ENCODE assay signal across 15 mouse cellular contexts in the genomic region with DNA sequence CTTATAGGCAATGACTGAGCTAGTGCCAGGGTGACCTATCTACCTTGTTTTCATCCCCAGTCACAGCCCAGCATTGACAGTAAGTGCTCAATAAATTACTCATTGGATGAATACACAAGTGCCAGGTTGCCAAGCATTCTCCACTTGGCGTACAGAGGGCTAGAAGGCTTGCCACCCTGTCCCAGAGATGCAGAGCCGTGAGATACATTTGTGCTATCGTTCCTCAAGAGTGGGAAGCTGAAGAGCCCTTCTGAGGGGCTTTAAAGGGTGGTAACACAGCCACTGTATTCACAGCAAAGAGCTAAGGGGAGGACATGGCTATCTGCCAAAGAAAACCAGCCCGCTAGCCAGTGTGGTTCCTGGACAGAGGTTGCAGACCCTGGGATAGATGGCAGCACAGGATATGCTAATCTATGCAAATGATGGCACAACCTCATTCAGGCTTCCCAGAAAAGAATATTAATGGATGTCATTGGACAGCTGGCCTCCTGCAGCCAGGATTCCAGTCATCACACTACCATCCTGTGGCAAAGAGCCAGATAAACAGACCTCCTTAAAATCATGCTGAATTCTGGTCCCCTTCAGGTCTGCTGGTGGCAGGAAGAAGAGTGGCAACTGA.
DNase-seq lines count a peak whose midpoint lies in the region; ATAC-seq lines count a peak whose summit lies in the region.
"Had no signal": no experiment of that assay in that cellular context is flagged by ENCODE, and none has a peak within 500 bp of the region (broad histone marks: within the 10 kb centered on the region; RNA-seq: fewer than 3 reads in every experiment).

No protein-coding gene starts in this region.

- peak; percentile 13 for DNase-seq in kidney, postnatal 14 days
- no peak for DNase-seq in hindbrain, embryonic 10.5 days (ENCODE audit: low spot score)
- DNase-seq in heart, postnatal 36 days: no peak
- DNase-seq: cerebellum, adult 11-12 months; heart, adult 18-20 months; kidney, adult 18-20 months; liver, embryonic 13.5 days; lung, postnatal 4 days; right cerebral cortex, postnatal 4 days had no signal

- H3K36me3 ChIP-seq in kidney, embryonic 16.5 days (ENCODE audit: insufficient read depth, low read length): no peaks in the 10 kb centered on the region
- no peaks in the 10 kb centered on the region for H3K36me3 ChIP-seq in hindbrain, embryonic 10.5 days
- H3K36me3 ChIP-seq in hindbrain, embryonic 16.5 days (ENCODE audit: control insufficient read depth, insufficient read depth, low read length): no peaks in the 10 kb centered on the region
- no peaks in the 10 kb centered on the region for H3K36me3 ChIP-seq in neural tube, embryonic 12.5 days
- H3K36me3 ChIP-seq: liver, embryonic 13.5 days had no signal

- no peaks in the 10 kb centered on the region for H3K9me3 ChIP-seq in kidney, embryonic 16.5 days (ENCODE audit: low read length)
- no peaks in the 10 kb centered on the region for H3K9me3 ChIP-seq in hindbrain, embryonic 10.5 days
- no peaks in the 10 kb centered on the region for H3K9me3 ChIP-seq in hindbrain, embryonic 16.5 days (ENCODE audit: control insufficient read depth, low read length)
- no peaks in the 10 kb centered on the region for H3K9me3 ChIP-seq in neural tube, embryonic 12.5 days
- H3K9me3 ChIP-seq: liver, embryonic 13.5 days had no signal

- no peak overlapping the region for H3K9ac ChIP-seq in kidney, embryonic 16.5 days (replicated peaks; ENCODE audit: low read length)
- H3K9ac ChIP-seq in hindbrain, embryonic 16.5 days (ENCODE audit: low read depth, low read length): no peak overlapping the region
- H3K9ac ChIP-seq in neural tube, embryonic 12.5 days: no peak overlapping the region
- H3K9ac ChIP-seq: liver, embryonic 13.5 days had no signal

- H3K27me3 ChIP-seq in kidney, embryonic 16.5 days (ENCODE audit: insufficient read depth, low read length): 0 out of 2 replicates have a peak, but pooled peaks cover 2% of the 10 kb centered on the region
- peaks cover 5% of the 10 kb centered on the region; the same call in 1 of the 2 replicates for H3K27me3 ChIP-seq in hindbrain, embryonic 10.5 days (ENCODE audit: insufficient read depth, poor library complexity, severe bottlenecking)
- H3K27me3 ChIP-seq in hindbrain, embryonic 16.5 days (replicated peaks; ENCODE audit: control insufficient read depth, insufficient read depth, low read length): no peaks in the 10 kb centered on the region
- no peaks in the 10 kb centered on the region for H3K27me3 ChIP-seq in neural tube, embryonic 12.5 days (replicated peaks)
- H3K27me3 ChIP-seq: liver, embryonic 13.5 days had no signal

- H3K4me1 ChIP-seq in kidney, embryonic 16.5 days (ENCODE audit: insufficient read depth, low read length): no peaks in the 10 kb centered on the region
- peaks cover 25% of the 10 kb centered on the region for H3K4me1 ChIP-seq in hindbrain, embryonic 10.5 days (replicated peaks)
- H3K4me1 ChIP-seq in hindbrain, embryonic 16.5 days (ENCODE audit: control insufficient read depth, insufficient read depth, low read depth, low read length): peaks cover 9% of the 10 kb centered on the region
- H3K4me1 ChIP-seq in neural tube, embryonic 12.5 days: peaks cover 30% of the 10 kb centered on the region
- H3K4me1 ChIP-seq: liver, embryonic 13.5 days had no signal

- H3K27ac ChIP-seq in kidney, embryonic 16.5 days (ENCODE audit: low read length): no peak overlapping the region
- peak overlapping the region; percentile 36; the same call in 1 of the 2 replicates for H3K27ac ChIP-seq in hindbrain, embryonic 10.5 days
- H3K27ac ChIP-seq in hindbrain, embryonic 16.5 days (ENCODE audit: low read depth, low read length): no peak overlapping the region
- no peak overlapping the region for H3K27ac ChIP-seq in neural tube, embryonic 12.5 days
- H3K27ac ChIP-seq: liver, embryonic 13.5 days had no signal

- 51% methylated on average over 4 of the region's 4 CpGs for WGBS in kidney, embryonic 16.5 days
- 73% methylated on average over 4 of the region's 4 CpGs for WGBS in hindbrain, embryonic 10.5 days
- WGBS in hindbrain, embryonic 16.5 days: 29% methylated on average over 4 of the region's 4 CpGs
- WGBS in neural tube, embryonic 12.5 days: 34% methylated on average over 4 of the region's 4 CpGs

- no peak overlapping the region for H3K4me3 ChIP-seq in kidney, embryonic 16.5 days (ENCODE audit: low read length)
- no peak overlapping the region for H3K4me3 ChIP-seq in hindbrain, embryonic 10.5 days
- no peak overlapping the region for H3K4me3 ChIP-seq in hindbrain, embryonic 16.5 days (ENCODE audit: low read length)
- H3K4me3 ChIP-seq in neural tube, embryonic 12.5 days: no peak overlapping the region
- H3K4me3 ChIP-seq: erythroblast, embryonic 14.5 days; liver, embryonic 13.5 days had no signal

- intact Hi-C loops in heart, postnatal 36 days (cut with DNase I): no loop called here

- no peak overlapping the region for H3K4me2 ChIP-seq in kidney, embryonic 16.5 days (replicated peaks; ENCODE audit: low read depth, low read length)
- no peak overlapping the region for H3K4me2 ChIP-seq in hindbrain, embryonic 16.5 days (ENCODE audit: low read length)
- H3K4me2 ChIP-seq in neural tube, embryonic 12.5 days (replicated peaks): 0 out of 2 replicates have a peak overlapping the region, but pooled peaks have one; percentile 1
- H3K4me2 ChIP-seq: liver, embryonic 13.5 days had no signal

- ATAC-seq in kidney, embryonic 16.5 days (ENCODE audit: low FRiP score, low TSS enrichment): no peak
- peak; percentile 67 for ATAC-seq in hindbrain, embryonic 16.5 days
- peak; percentile 76 for ATAC-seq in neural tube, embryonic 12.5 days (ENCODE audit: low FRiP score, low read depth)
- ATAC-seq in granulocyte monocyte progenitor cell, adult 5-6 weeks (replicated peaks; ENCODE audit: poor library complexity, severe bottlenecking): no peak
- ATAC-seq: activated CD4-positive, CD25-positive, alpha-beta regulatory T cell, adult 4 months had no signal

Comparison
In these comparisons a context has a peak if more than half of its experiments do, and no peak if none do; other contexts are left out.
1. ATAC-seq: peak in hindbrain, embryonic 16.5 days (single experiment) and neural tube, embryonic 12.5 days (single experiment); none in kidney, embryonic 16.5 days (single experiment) and granulocyte monocyte progenitor cell, adult 5-6 weeks (single experiment).